ENCODE assay signal across 9 mouse cellular contexts in the genomic region with DNA sequence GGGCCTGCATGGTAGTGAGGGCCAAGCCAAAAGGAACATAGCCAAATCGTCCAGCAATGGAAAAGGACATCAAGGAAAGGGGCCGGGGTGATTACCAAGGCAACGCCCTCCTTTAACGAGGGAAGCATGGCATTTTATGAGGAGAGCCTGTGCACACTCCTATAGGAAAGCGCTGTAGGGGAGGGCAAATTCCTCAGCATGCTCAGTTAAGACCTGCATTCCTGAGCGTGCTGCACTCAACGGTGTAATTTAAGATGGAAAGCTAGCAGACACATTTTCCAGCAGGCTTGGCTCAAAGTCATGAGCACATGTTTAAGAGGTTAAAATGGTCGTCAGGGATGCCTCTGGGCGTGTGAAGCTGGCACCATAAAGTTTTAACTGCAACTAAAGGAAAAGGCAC. TPM values are rescaled to one million over a fixed set of nuclear protein-coding genes. Genes with fewer than 3 reads are reported as not detected.
DNase-seq lines count a peak whose midpoint lies in the region; ATAC-seq lines count a peak whose summit lies in the region.
"Had no signal": no experiment of that assay in that cellular context is flagged by ENCODE, and none has a peak within 500 bp of the region (broad histone marks: within the 10 kb centered on the region; RNA-seq: fewer than 3 reads in every experiment).

No protein-coding gene starts in this region.

- no peak overlapping the region for H3K9ac ChIP-seq in intestine, embryonic 15.5 days

- H3K27me3 ChIP-seq in intestine, embryonic 15.5 days (replicated peaks) = no peaks in the 10 kb centered on the region
- no peaks in the 10 kb centered on the region for H3K27me3 ChIP-seq in midbrain, embryonic 10.5 days (ENCODE audit: low read depth, poor library complexity, severe bottlenecking)

- 0 out of 2 replicates have a peak, but pooled peaks cover 3% of the 10 kb centered on the region for H3K4me1 ChIP-seq in intestine, embryonic 15.5 days (replicated peaks)
- H3K4me1 ChIP-seq in midbrain, embryonic 10.5 days = peaks cover 13% of the 10 kb centered on the region

- no peak overlapping the region for H3K4me3 ChIP-seq in intestine, embryonic 15.5 days (replicated peaks)
- H3K4me3 ChIP-seq in midbrain, embryonic 10.5 days = no peak overlapping the region

- 15% methylated on average over 9 of the region's 9 CpGs for WGBS in intestine, embryonic 15.5 days
- 48% methylated on average over 9 of the region's 9 CpGs for whole genome bisulfite sequencing in midbrain, embryonic 10.5 days

- no peak overlapping the region for H3K27ac ChIP-seq in intestine, embryonic 15.5 days
- H3K27ac ChIP-seq in midbrain, embryonic 10.5 days (replicated peaks) = peak overlapping the region; percentile 23; the same call in 1 of the 2 replicates

- H3K4me2 ChIP-seq in intestine, embryonic 15.5 days (replicated peaks) = no peak overlapping the region

- H3K9me3 ChIP-seq in intestine, embryonic 15.5 days = no peaks in the 10 kb centered on the region
- H3K9me3 ChIP-seq in midbrain, embryonic 10.5 days (replicated peaks) = no peaks in the 10 kb centered on the region

- peak; percentile 87 for ATAC-seq in intestine, embryonic 15.5 days

- no peaks in the 10 kb centered on the region for H3K36me3 ChIP-seq in intestine, embryonic 15.5 days
- H3K36me3 ChIP-seq in midbrain, embryonic 10.5 days = no peaks in the 10 kb centered on the region

- peak; percentile 55 for DNase-seq in gastrocnemius, adult 18-20 months (ENCODE audit: low spot score)
- no peak for DNase-seq in gastrocnemius, postnatal 4 days (ENCODE audit: low spot score in 2 of 2)
- peak; percentile 65 for DNase-seq in embryo, embryonic 11.5 days (ENCODE audit: low read depth, low spot score)
- peak; percentile 46 for DNase-seq in midbrain, embryonic 10.5 days (ENCODE audit: low spot score)
- no peak for DNase-seq in cerebellum, adult 18-20 months
- no peak for DNase-seq in lung, postnatal 14 days
- no peak for DNase-seq in left cerebral cortex, adult 8-10 months (ENCODE audit: low spot score in 2 of 2)

RNA-seq across cellular contexts. Expression of gene Anapc15-ps, which starts 56.6 kb away (rescaled TPM):
- not detected for total RNA-seq in gastrocnemius, adult 18-20 months (2021)
- total RNA-seq in gastrocnemius, postnatal 4 days (2021) = not detected
- polyA plus RNA-seq in intestine, embryonic 15.5 days (2015; fragmentation: Nextera tagmentation; extraction: Ambion mirVana) = not detected in 2 replicates
- not detected in 2 replicates for polyA plus RNA-seq in midbrain, embryonic 10.5 days (2016; fragmentation: Nextera tagmentation; extraction: Ambion mirVana)
- total RNA-seq in left cerebral cortex, adult 8-10 months (2022) = not detected
- polyA plus RNA-seq: large intestine, adult 2 months had no signal

Comparison
In these comparisons a context has a peak if more than half of its experiments do, and no peak if none do; other contexts are left out.
1. DNase-seq: peak in gastrocnemius, adult 18-20 months (single experiment), embryo, embryonic 11.5 days (single experiment) and midbrain, embryonic 10.5 days (single experiment); none in gastrocnemius, postnatal 4 days (0 of 2), cerebellum, adult 18-20 months (0 of 2), lung, postnatal 14 days (single experiment) and left cerebral cortex, adult 8-10 months (0 of 2).